Mouse (Mus musculus) heart, adult 8-10 months (tissue): ENCODE measurements at regions not wholly inside any gene's neighbourhood (a gene's known extent, or its start where the extent isn't known, plus 50 kb on each side); places are given as distances from the start of the nearest gene placed in this dataset.

ENCODE experiments used
- DNase-seq: peaks from one replicate; pipeline ENCODE4 v3.0.0; 2022; ENCODE audit warnings: low spot score

GRCm38 (mm10) chr10:122194139-122194538 lies 97.0 kb upstream of the Rxylt1 start:
- no peak for DNase-seq

- DNase-seq, result no peak
Observed at GRCm38 (mm10) chr10:122193343-122193742, 96.2 kb upstream of the Rxylt1 start.

- no peak for DNase-seq
Observed at GRCm38 (mm10) chr10:122185152-122185745, 88.1 kb upstream of the Rxylt1 start.

GRCm38 (mm10) chr10:122183025-122183424 lies 85.9 kb upstream of the Rxylt1 start:
- peak; percentile 13 for DNase-seq

DNA sequence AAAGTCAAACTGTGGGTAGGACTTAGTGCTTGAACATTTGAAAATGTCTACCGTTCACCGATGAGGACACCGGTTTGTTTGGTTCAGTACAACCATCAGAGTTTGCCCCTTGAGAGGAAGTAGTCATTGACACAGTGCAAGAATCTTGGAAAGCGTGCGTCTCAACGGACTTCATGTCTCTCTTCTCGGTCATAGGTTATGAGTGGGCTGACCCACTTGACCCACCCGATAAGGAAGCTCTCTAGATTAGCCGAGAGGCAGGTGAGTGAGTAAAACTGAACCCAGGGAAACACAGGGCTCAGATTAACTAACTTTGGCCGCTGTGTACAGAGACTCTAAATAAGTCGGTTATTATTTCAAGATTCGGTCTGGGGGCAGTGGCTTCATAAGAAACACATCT lies 51.9 kb upstream of the Rxylt1 start:
- DNase-seq, result no peak

DNA sequence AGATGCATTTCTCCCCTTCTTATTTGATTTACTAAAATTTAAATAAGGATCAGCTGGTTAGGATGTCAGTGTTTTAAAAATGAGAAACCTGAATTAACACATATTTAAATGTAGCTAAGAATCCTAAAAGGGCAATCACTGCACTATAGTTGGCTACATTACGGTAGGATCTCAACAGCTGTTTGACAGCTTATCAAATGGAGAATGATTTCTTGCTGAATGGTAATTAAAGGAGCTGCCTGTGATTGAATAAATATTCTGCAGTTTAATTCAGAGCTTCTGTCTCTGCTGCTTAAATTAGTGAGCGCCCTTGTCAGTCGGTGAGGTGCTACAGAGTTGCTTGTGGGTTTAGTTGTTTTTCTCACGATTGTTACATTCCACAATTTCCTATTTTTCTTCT lies 51.4 kb upstream of the Rxylt1 start:
- no peak for DNase-seq
